Mouse (Mus musculus) MEL (cell line): ENCODE measurements at regions not wholly inside any gene's neighbourhood (a gene's known extent, or its start where the extent isn't known, plus 50 kb on each side); places are given as distances from the start of the nearest gene placed in this dataset.

Experiments used
- CTCF ChIP-seq, 3 experiments: IDR thresholded peaks in 2 of 3; conservative IDR thresholded peaks in 1 of 3; 2 replicates each; pipeline ENCODE4 v1.5.1; 2011 to 2012; ENCODE audit warnings: low read length in 3 of 3, low read depth in 2 of 3, mild to moderate bottlenecking in 2 of 3, improper control_type of control experiment in 1 of 3, inconsistent platforms in 1 of 3, mixed read lengths in 1 of 3, moderate library complexity in 1 of 3; ENCODE audit not compliant: control insufficient read depth in 1 of 3, insufficient read depth in 1 of 3, poor library complexity in 1 of 3, severe bottlenecking in 1 of 3
- ELF1 ChIP-seq: IDR thresholded peaks from 2 replicates; pipeline ENCODE4 v1.6.1; 2014; ENCODE audit warnings: low read depth, mild to moderate bottlenecking, inconsistent platforms, low read length, improper control_type of control experiment, moderate library complexity
- MYC ChIP-seq: IDR thresholded peaks from 2 replicates; pipeline ENCODE4 v1.6.1; 2011; ENCODE audit warnings: low read depth, mild to moderate bottlenecking, low read length, improper control_type of control experiment, moderate library complexity
- POLR2A ChIP-seq, 2 experiments: IDR thresholded peaks; 2 replicates each; pipeline ENCODE4 v1.6.1; 2011 to 2012; ENCODE audit warnings: low read length in 2 of 2, mild to moderate bottlenecking in 2 of 2, control low read depth in 1 of 2, improper control_type of control experiment in 1 of 2, low read depth in 1 of 2, moderate library complexity in 1 of 2; ENCODE audit not compliant: control insufficient read depth in 1 of 2, insufficient read depth in 1 of 2, poor library complexity in 1 of 2
- USF1 ChIP-seq: IDR thresholded peaks from 2 replicates; pipeline ENCODE4 v1.6.1; 2014; ENCODE audit warnings: low read depth, mild to moderate bottlenecking, inconsistent platforms, low read length, improper control_type of control experiment, moderate library complexity
- ZNF384 ChIP-seq: IDR thresholded peaks from 2 replicates; pipeline ENCODE4 v1.6.1; 2012; ENCODE audit warnings: low read depth, mild to moderate bottlenecking, inconsistent platforms, low read length, improper control_type of control experiment

GRCm38 (mm10) chr14:98810259-98811042 is 183.7 kb downstream of the Rpl36a-ps1 start:
- TF ChIP-seq CTCF (IDR thresholded peaks at IDR 0.05 in 2 of 3, conservative IDR thresholded peaks at IDR 0.05 in 1 of 3; ENCODE audit: control insufficient read depth in 1 of 3, insufficient read depth in 1 of 3, low read depth in 2 of 3, low read length in 3 of 3, poor library complexity in 1 of 3, severe bottlenecking in 1 of 3) (no peak), POLR2A (IDR thresholded peaks at IDR 0.05; ENCODE audit: control insufficient read depth in 1 of 2, insufficient read depth in 1 of 2, low read depth in 1 of 2, low read length in 2 of 2, poor library complexity in 1 of 2) (no peak), MYC (no peak), ZNF384 (no peak), USF1 (no peak), ELF1 (no peak)
